Mouse (Mus musculus) bone marrow, adult 2 months (tissue): ENCODE data around the gene Dclk2.

Source experiments
- CTCF ChIP-seq: fragments of 200-500 bp; IDR thresholded peaks from 2 replicates; pipeline ENCODE4 v1.5.1; 2011; ENCODE audit warnings: low read length, control low read depth; ENCODE audit not compliant: control insufficient read depth, insufficient read depth
- POLR2A ChIP-seq: fragments of 200-500 bp; IDR thresholded peaks from 2 replicates; pipeline ENCODE4 v1.6.1; 2011; ENCODE audit warnings: low read depth, mild to moderate bottlenecking, control low read depth, low read length, borderline replicate concordance; ENCODE audit not compliant: control insufficient read depth

GRCm38 (mm10) chr3:86754178-86754577 is 166.5 kb downstream of the Dclk2 start:
- no peak for TF ChIP-seq POLR2A
- no peak for TF ChIP-seq CTCF
